Mouse (Mus musculus) ovary, postnatal 10 days (tissue): ENCODE measurements around the gene Nfkbib.

ENCODE experiments used
- DNase-seq: peaks from one replicate; pipeline ENCODE4 v3.0.0; 2022; ENCODE audit warnings: low spot score

Gene Nfkbib

GRCm38 (mm10) chr7:28767462-28767965 is at the start of gene Nfkbib:
Gene Nfkbib (minus strand): TSS chr7:28767512.
- no peak for DNase-seq

- no peak for DNase-seq
Measured at GRCm38 (mm10) chr7:28816920-28817319, 49.6 kb upstream of the Nfkbib start.

GRCm38 (mm10) chr7:28816201-28816600 is 48.9 kb upstream of the Nfkbib start:
- DNase-seq = no peak

- no peak for DNase-seq
Measured at GRCm38 (mm10) chr7:28815230-28815629, 47.9 kb upstream of the Nfkbib start.

- DNase-seq = no peak
Measured at GRCm38 (mm10) chr7:28814306-28815034, 47.2 kb upstream of the Nfkbib start.

GRCm38 (mm10) chr7:28812949-28813348 is 45.6 kb upstream of the Nfkbib start:
- no peak for DNase-seq

- DNase-seq = no peak
Measured at GRCm38 (mm10) chr7:28812436-28812835, 45.1 kb upstream of the Nfkbib start.

GRCm38 (mm10) chr7:28811640-28812275 is 44.4 kb upstream of the Nfkbib start:
- no peak for DNase-seq

GRCm38 (mm10) chr7:28811228-28811627 is 43.9 kb upstream of the Nfkbib start:
- peak; percentile 61 for DNase-seq

GRCm38 (mm10) chr7:28810107-28811066 is 43.1 kb upstream of the Nfkbib start:
- peak; percentile 99 for DNase-seq

GRCm38 (mm10) chr7:28809401-28810089 is 42.2 kb upstream of the Nfkbib start:
- DNase-seq = peak; percentile 60

GRCm38 (mm10) chr7:28808957-28809393 is 41.7 kb upstream of the Nfkbib start:
- peak; percentile 96 for DNase-seq

GRCm38 (mm10) chr7:28808221-28808941 is 41.1 kb upstream of the Nfkbib start, which contains the start of gene Hnrnpl:
Gene Hnrnpl (plus strand): TSS chr7:28808541.
- DNase-seq = no peak

GRCm38 (mm10) chr7:28807641-28808220 is 40.4 kb upstream of the Nfkbib start:
- no peak for DNase-seq

- no peak for DNase-seq
Measured at GRCm38 (mm10) chr7:28806869-28807268, 39.6 kb upstream of the Nfkbib start.

GRCm38 (mm10) chr7:28803756-28804155 is 36.4 kb upstream of the Nfkbib start:
- DNase-seq = no peak

GRCm38 (mm10) chr7:28802846-28803588 is 35.7 kb upstream of the Nfkbib start:
- no peak for DNase-seq

GRCm38 (mm10) chr7:28801901-28802670 is 34.8 kb upstream of the Nfkbib start:
- DNase-seq = no peak

GRCm38 (mm10) chr7:28801451-28801850 is 34.1 kb upstream of the Nfkbib start:
- DNase-seq = no peak
